Mouse (Mus musculus) limb, embryonic 12.5 days (tissue): Measurements from ENCODE around the gene Ank3. TPM values are rescaled to one million over a fixed set of nuclear protein-coding genes. Genes with fewer than 3 reads are reported as not detected.

Experiments
- ATAC-seq: fragments of 200-750 bp; cut with Nextera tagmentation; 2 replicates; pipeline ENCODE4 v1.8.0; 2017; ENCODE audit warnings: low read depth, moderate TSS enrichment; ENCODE audit not compliant: insufficient number of reproducible peaks, insufficient read depth, low FRiP score, low TSS enrichment
- H3K27ac ChIP-seq: fragments of 300-500 bp; sonication (generic); 2 replicates; pipeline ENCODE4 v1.5.1; 2016; ENCODE audit warnings: mild to moderate bottlenecking, moderate library complexity
- H3K27me3 ChIP-seq: fragments of 300-500 bp; sonication (generic); 2 replicates; pipeline ENCODE4 v1.6.1; 2016; ENCODE audit warnings: mild to moderate bottlenecking, moderate library complexity
- H3K36me3 ChIP-seq: fragments of 300-500 bp; sonication (generic); 2 replicates; pipeline ENCODE4 v1.6.1; 2016; ENCODE audit warnings: mild to moderate bottlenecking, moderate library complexity
- H3K4me1 ChIP-seq: fragments of 300-500 bp; sonication (generic); replicated peaks from 2 replicates; pipeline ENCODE4 v1.6.1; 2016
- H3K4me2 ChIP-seq: fragments of 300-500 bp; sonication (generic); 2 replicates; pipeline ENCODE4 v1.6.1; 2016; ENCODE audit warnings: mild to moderate bottlenecking, moderate library complexity
- H3K4me3 ChIP-seq: fragments of 300-500 bp; sonication (generic); replicated peaks from 2 replicates; pipeline ENCODE4 v1.5.1; 2016; ENCODE audit warnings: mild to moderate bottlenecking
- H3K9ac ChIP-seq: fragments of 300-500 bp; sonication (generic); replicated peaks from 2 replicates; pipeline ENCODE4 v1.6.1; 2016; ENCODE audit warnings: mild to moderate bottlenecking, moderate library complexity
- H3K9me3 ChIP-seq: fragments of 300-500 bp; sonication (generic); 2 replicates; pipeline ENCODE4 v1.6.1; 2016; ENCODE audit warnings: mild to moderate bottlenecking, moderate library complexity
- WGBS: fragments of 180-500 bp; shearing (Covaris S2); methylation state at CpG from one replicate; pipeline ENCODE4 v1.1.7; 2016; 5-methylcytosine and 5-hydroxymethylcytosine counted together
- polyA plus RNA-seq: library from polyadenylated mRNA; unstranded; fragments of >200 nt; fragmentation: Nextera tagmentation; extraction: Ambion mirVana; gene quantifications from 2 replicates; pipeline ENCODE4 v1.2.1, GENCODE M21; 2016

Ank3 gene
- polyA plus RNA-seq, 1 experiment from 2014 or later: 32.5 TPM

- WGBS: 91% methylated on average over 9 of the region's 9 CpGs
- H3K27me3 ChIP-seq: no peaks in the 10 kb centered on the region
- ATAC-seq: no peak
- H3K4me2 ChIP-seq: no peak overlapping the region
- H3K4me1 ChIP-seq: no peaks in the 10 kb centered on the region; the same call in 1 of the 2 replicates
- no peak overlapping the region for H3K27ac ChIP-seq
- no peaks in the 10 kb centered on the region for H3K36me3 ChIP-seq
- no peak overlapping the region for H3K9ac ChIP-seq
- H3K9me3 ChIP-seq: no peaks in the 10 kb centered on the region
- no peak overlapping the region for H3K4me3 ChIP-seq
Measured at GRCm38 (mm10) chr10:70032982-70033381, 634.4 kb downstream of the Ank3 start.

DNA sequence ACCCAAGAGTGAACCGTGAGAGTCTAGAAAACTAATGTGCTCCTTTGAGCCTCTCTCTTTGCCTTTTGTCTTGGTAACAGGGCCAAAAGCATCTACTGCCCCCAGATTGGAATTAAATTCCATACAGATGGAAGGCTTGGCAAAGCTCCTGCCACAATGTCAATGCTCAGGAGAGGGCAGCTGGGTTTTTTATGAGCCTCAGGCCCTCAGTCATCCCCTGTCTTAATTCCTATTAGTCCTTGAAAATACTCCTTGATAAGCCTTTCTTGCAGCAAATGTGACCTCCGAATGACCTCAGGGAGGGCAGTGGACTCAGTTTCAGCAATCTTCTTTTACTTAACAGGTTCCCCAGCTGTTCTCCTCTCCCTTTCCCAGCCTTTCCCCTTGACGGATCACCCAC is 635.3 kb downstream of the Ank3 start:
- Histone ChIP-seq H3K4me3 (no peak overlapping the region), H3K9ac (no peak overlapping the region), H3K27me3 (no peaks in the 10 kb centered on the region), H3K27ac (no peak overlapping the region), H3K4me2 (no peak overlapping the region), H3K36me3 (no peaks in the 10 kb centered on the region), H3K9me3 (no peaks in the 10 kb centered on the region), H3K4me1 (no peaks in the 10 kb centered on the region; the same call in 1 of the 2 replicates)
- ATAC-seq: no peak
- WGBS: 52% methylated on average over 3 of the region's 3 CpGs

DNA sequence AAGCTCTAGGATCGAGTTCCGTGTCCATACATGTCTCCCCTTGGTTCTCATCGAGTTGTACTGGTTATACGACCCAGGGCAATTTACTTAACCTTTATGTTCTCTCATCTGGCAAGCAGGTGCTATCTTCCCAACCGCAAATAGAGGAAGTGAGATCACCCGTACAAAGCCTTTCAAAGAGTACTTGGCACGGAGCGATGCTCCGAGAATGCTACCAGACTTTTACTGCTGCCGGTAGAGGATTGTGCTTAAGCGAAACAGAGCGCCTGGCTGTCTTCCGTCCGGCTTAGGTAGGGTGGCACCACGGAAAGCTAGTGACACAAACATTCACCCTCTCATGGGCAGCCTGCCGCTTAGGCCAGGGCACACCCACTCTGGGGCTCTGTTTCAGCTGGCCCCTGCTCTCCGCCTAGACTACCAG is 641.3 kb downstream of the Ank3 start:
- Histone ChIP-seq H3K4me2 (no peak overlapping the region), H3K4me1 (no peaks in the 10 kb centered on the region), H3K27ac (no peak overlapping the region), H3K9ac (no peak overlapping the region), H3K36me3 (no peaks in the 10 kb centered on the region), H3K27me3 (no peaks in the 10 kb centered on the region), H3K4me3 (no peak overlapping the region), H3K9me3 (no peaks in the 10 kb centered on the region)
- WGBS: 72% methylated on average over 17 of the region's 17 CpGs
- ATAC-seq: no peak

GRCm38 (mm10) chr10:70041562-70041961 is 643.0 kb downstream of the Ank3 start:
- H3K4me1 ChIP-seq: no peaks in the 10 kb centered on the region
- no peak overlapping the region for H3K4me3 ChIP-seq
- no peak overlapping the region for H3K27ac ChIP-seq
- no peaks in the 10 kb centered on the region for H3K27me3 ChIP-seq
- H3K9me3 ChIP-seq: no peaks in the 10 kb centered on the region
- no peak overlapping the region for H3K4me2 ChIP-seq
- ATAC-seq: no peak
- H3K36me3 ChIP-seq: no peaks in the 10 kb centered on the region
- no peak overlapping the region for H3K9ac ChIP-seq

GRCm38 (mm10) chr10:70045722-70046121 is 647.1 kb downstream of the Ank3 start:
- no peak for ATAC-seq
- no peak overlapping the region for H3K4me2 ChIP-seq
- H3K4me3 ChIP-seq: no peak overlapping the region
- WGBS: 58% methylated on average over 2 of the region's 2 CpGs
- no peaks in the 10 kb centered on the region for H3K36me3 ChIP-seq
- no peak overlapping the region for H3K9ac ChIP-seq
- H3K9me3 ChIP-seq: no peaks in the 10 kb centered on the region
- H3K4me1 ChIP-seq: no peaks in the 10 kb centered on the region
- no peak overlapping the region for H3K27ac ChIP-seq
- no peaks in the 10 kb centered on the region for H3K27me3 ChIP-seq

GRCm38 (mm10) chr10:70049771-70050170 is 651.2 kb downstream of the Ank3 start:
- Histone ChIP-seq H3K27ac (no peak overlapping the region), H3K9ac (no peak overlapping the region), H3K4me3 (no peak overlapping the region), H3K4me1 (no peaks in the 10 kb centered on the region), H3K4me2 (no peak overlapping the region), H3K27me3 (no peaks in the 10 kb centered on the region), H3K36me3 (no peaks in the 10 kb centered on the region), H3K9me3 (peaks cover 7% of the 10 kb centered on the region; the same call in 1 of the 2 replicates)
- 88% methylated on average over 7 of the region's 7 CpGs for WGBS
- no peak for ATAC-seq

- ATAC-seq: no peak
- H3K9me3 ChIP-seq: peaks cover 7% of the 10 kb centered on the region; the same call in 1 of the 2 replicates
Measured at GRCm38 (mm10) chr10:70055291-70055690, 656.7 kb downstream of the Ank3 start.

DNA sequence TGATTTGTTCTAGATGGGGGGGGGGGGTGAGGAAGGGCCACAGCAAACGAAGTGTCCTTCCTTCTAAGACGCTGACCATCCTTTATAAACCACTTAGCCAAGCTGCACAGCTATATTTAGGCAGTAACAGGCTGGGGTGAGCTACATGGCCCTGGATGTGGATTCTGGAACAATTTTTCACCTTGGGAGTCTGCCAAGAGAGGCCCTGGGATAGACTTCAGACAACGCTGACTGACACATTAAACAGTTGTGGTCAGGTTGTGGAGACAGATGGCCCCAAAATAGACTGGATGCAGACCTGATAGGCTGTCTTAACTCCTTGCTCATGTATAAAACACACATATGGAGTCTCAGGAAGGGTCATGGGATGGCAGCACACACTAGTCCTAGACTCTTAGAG is 658.5 kb downstream of the Ank3 start:
- Histone ChIP-seq H3K4me2 (no peak overlapping the region), H3K27me3 (no peaks in the 10 kb centered on the region), H3K4me3 (no peak overlapping the region), H3K36me3 (no peaks in the 10 kb centered on the region), H3K27ac (no peak overlapping the region), H3K9ac (no peak overlapping the region), H3K4me1 (no peaks in the 10 kb centered on the region), H3K9me3 (peaks cover 7% of the 10 kb centered on the region; the same call in 1 of the 2 replicates)
- no peak for ATAC-seq
- WGBS: 83% methylated on average over 3 of the region's 3 CpGs

More at GRCm38 (mm10) chr10:70055291-70055690, 656.7 kb downstream of the Ank3 start:
- no peaks in the 10 kb centered on the region for H3K27me3 ChIP-seq
- H3K36me3 ChIP-seq: no peaks in the 10 kb centered on the region
- 82% methylated on average over 2 of the region's 2 CpGs for WGBS
- no peak overlapping the region for H3K27ac ChIP-seq
- no peak overlapping the region for H3K4me2 ChIP-seq
- H3K9ac ChIP-seq: no peak overlapping the region
- H3K4me1 ChIP-seq: no peaks in the 10 kb centered on the region
- no peak overlapping the region for H3K4me3 ChIP-seq

- Histone ChIP-seq H3K36me3 (no peaks in the 10 kb centered on the region), H3K27ac (no peak overlapping the region), H3K9ac (no peak overlapping the region), H3K9me3 (0 out of 2 replicates have a peak, but pooled peaks cover 3% of the 10 kb centered on the region), H3K4me2 (no peak overlapping the region), H3K4me1 (no peaks in the 10 kb centered on the region), H3K27me3 (no peaks in the 10 kb centered on the region), H3K4me3 (no peak overlapping the region)
- no peak for ATAC-seq
- 74% methylated on average over 19 of the region's 19 CpGs for WGBS
Measured at GRCm38 (mm10) chr10:70060021-70060688, 661.6 kb downstream of the Ank3 start.

- Histone ChIP-seq H3K36me3 (no peaks in the 10 kb centered on the region), H3K9me3 (0 out of 2 replicates have a peak, but pooled peaks cover 3% of the 10 kb centered on the region), H3K4me2 (no peak overlapping the region), H3K9ac (no peak overlapping the region), H3K4me3 (no peak overlapping the region), H3K27me3 (no peaks in the 10 kb centered on the region), H3K27ac (no peak overlapping the region), H3K4me1 (no peaks in the 10 kb centered on the region)
- ATAC-seq: no peak
- WGBS: 42% methylated on average over 10 of the region's 10 CpGs
Measured at GRCm38 (mm10) chr10:70060689-70061081, 662.1 kb downstream of the Ank3 start.

- no peak for ATAC-seq
- Histone ChIP-seq H3K27ac (no peak overlapping the region), H3K9me3 (0 out of 2 replicates have a peak, but pooled peaks cover 3% of the 10 kb centered on the region), H3K9ac (no peak overlapping the region), H3K4me1 (no peaks in the 10 kb centered on the region), H3K4me2 (no peak overlapping the region), H3K27me3 (no peaks in the 10 kb centered on the region), H3K36me3 (no peaks in the 10 kb centered on the region), H3K4me3 (no peak overlapping the region)
- WGBS: 81% methylated on average over 6 of the region's 6 CpGs
Measured at GRCm38 (mm10) chr10:70063881-70064555, 665.4 kb downstream of the Ank3 start.
